Mouse (Mus musculus) thymus, postnatal 10 days (tissue): ENCODE data around the gene Ilk.

Source experiments
- DNase-seq, 2 experiments: peaks; one replicate each; pipeline ENCODE4 v3.0.0; 2021; ENCODE audit warnings: low spot score in 2 of 2

Gene Ilk

DNA sequence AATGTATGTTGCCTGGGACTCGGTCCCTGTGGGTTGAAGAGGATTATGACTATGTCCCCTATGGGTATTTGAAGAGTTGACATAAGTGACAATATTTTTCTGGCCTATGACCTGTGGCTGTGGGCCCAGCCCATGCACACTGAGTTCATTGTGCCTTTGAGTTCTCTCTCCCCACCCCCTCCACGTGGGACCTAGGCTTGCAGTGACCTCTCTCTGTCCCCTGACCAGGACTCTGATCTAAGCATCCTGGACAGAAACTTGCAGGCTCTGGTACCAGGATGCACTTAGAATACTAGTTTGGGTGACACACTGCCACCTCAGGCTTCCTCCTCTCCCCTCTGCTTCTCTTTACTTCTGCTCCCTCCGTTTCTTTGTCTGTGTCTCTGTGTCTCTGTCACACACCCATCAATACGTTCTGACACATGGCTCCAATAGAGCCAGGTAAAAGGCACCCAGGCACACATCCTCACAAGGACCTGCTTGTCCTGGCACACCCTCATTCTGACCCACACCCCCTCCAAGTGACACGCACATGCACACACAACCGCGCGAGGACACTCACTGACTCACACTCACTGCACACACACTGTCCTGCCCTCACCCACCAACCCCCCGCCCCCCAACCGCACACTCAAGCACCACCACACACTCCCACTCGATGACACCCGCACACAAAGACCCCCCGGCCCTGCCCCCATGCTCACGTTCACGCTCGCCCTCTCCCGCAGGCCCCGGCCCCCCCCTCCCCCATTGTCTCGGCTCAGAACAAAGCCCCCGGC, 50.3 kb downstream of the Ilk start:
- DNase-seq, result no peak

GRCm38 (mm10) chr7:105787285-105788140, 51.1 kb downstream of the Ilk start, which contains the start of gene Dchs1:
Dchs1 (minus strand) TSS chr7:105787654.
- no peak for DNase-seq

GRCm38 (mm10) chr7:105791147-105791546, 54.8 kb downstream of the Ilk start:
- DNase-seq, result no peak
